Mouse (Mus musculus): ENCODE measurements at regions not wholly inside any gene's neighbourhood (a gene's known extent, or its start where the extent isn't known, plus 50 kb on each side); places are given as distances from the start of the nearest gene placed in this dataset.

- DNase-seq (ENCODE audit: low read depth, low spot score): peak; percentile 41
Measured at GRCm38 (mm10) chr9:93509646-93510045, 967.6 kb downstream of the Plod2 start.

- no peak for DNase-seq (ENCODE audit: low read depth, low spot score)
Measured at GRCm38 (mm10) chr9:93524055-93524454, 982.0 kb downstream of the Plod2 start.

GRCm38 (mm10) chr9:93525132-93525531 is 983.1 kb downstream of the Plod2 start:
- no peak for DNase-seq (ENCODE audit: low read depth, low spot score)

GRCm38 (mm10) chr9:93530646-93531320 is 988.8 kb downstream of the Plod2 start:
- DNase-seq (ENCODE audit: low read depth, low spot score): peak; percentile 57
